Mouse (Mus musculus): ENCODE measurements around the gene Vps18.

Vps18 gene

DNA sequence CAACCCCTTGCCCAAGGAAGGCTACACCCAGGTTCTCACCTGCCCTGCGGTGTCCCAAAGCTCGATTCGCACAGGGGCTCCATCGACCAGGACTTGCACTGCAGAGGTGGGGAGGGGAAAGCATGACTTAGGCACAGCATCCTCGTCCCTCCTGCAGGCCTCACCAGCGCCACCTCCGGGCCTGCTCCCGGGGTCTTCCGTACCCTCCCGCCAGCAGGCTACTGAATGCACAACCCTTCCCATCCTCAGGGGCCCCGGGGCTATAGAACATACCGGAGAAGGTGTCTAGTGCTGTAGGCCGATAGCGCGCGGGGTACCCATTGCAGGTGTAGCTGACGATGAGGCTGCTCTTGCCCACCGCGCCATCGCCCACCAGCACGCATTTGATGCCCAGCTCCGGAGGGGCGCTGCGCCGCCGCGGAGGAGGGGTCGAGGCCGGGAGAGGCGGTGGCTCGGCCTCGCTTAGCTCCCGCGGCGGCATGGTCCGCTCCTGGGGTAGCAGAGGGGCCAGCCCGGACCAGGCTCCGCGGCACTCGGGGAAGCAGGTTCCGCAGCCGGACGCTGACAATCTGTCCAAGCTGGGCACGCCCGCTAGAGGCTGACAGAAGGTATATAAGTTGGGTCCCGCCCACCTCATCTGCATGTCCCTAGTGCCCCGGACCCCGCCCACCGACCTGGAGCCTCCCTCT, 17.8 kb upstream of the Vps18 start, which contains the start of gene Rhov:
TSS of gene Rhov (minus strand) at position 630 of the 689 bp plus-strand sequence.
- ChIA-PET POLR2A (interaction anchor here in 3 of 4 experiments (0.6 to 3.8 kb wide), 18 partner anchors 17 to 245 kb away, joined by 3 to 24 read pairs (median 4); partner anchors contain the start of genes Vps18 (in 3 of the 3), Spint1 (in 2 of the 3), Dnajc17 (in 1 of the 3) and Ino80 (in 1 of the 3)), CTCF (interaction anchor here in 3 of 4 experiments (0.5 to 3.6 kb wide), 16 partner anchors 16 to 249 kb away, joined by 3 to 26 read pairs (median 4); partner anchors contain the start of genes Vps18 (in 2 of the 3) and Dll4 (in 1 of the 3))

DNA sequence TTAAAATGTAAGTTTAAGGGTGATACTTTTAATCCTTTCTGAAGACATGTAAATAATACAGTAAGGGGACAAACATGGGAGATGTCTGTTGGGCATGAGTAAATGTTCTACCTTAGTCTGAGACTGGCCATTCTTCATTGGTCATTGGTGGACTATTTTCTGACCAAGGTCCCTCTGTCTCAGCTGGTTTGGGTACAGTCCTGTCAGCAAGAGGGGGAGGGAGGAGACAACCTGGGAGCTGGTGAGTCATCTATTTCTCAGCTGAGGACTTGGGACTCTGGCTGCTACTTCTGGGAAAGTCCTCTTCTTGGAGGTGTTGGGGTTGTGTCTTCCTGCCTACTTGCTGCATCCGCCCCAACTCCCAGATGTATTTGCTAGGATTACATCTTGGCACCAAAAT, 14.4 kb upstream of the Vps18 start:
- POLR2A ChIA-PET: interaction anchor here in 1 of 4 experiments (0.6 to 1.6 kb wide), 2 partner anchors 19 to 26 kb away, joined by 3 read pairs; no protein-coding TSS in a partner anchor

DNA sequence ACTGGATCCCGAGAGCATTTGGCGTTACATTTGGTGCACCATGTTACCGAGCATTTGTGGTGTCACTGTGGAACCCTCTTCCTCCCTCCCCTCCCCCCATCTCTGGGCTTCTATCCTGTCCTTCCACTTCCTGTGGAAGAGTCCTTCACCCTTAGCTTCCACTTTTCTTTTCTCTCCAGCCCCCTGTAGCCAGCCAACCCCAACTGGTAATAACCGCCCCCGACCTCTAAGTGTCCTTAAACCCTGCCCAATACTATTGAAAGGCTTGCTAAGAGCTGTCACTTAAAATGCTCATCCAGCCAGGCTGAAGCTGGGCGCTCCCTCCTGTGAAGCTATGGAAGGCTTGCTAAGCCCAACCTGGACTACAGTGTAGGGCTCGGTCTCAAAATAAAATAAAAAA, 11.6 kb upstream of the Vps18 start:
- CTCF ChIA-PET: interaction anchor here (0.6 to 1.7 kb wide), 12 partner anchors 11 to 119 kb away, joined by 3 to 13 read pairs (median 4); partner anchors contain the start of gene Vps18 (in 4 of the 4)
- POLR2A ChIA-PET: interaction anchor here (0.6 to 1.9 kb wide), 25 partner anchors 9 to 223 kb away, joined by 3 to 32 read pairs (median 4); partner anchors contain the start of genes Spint1 (in 2 of the 4), Vps18 (in 2 of the 4) and Ino80 (in 1 of the 4)

More for the DNA sequence above, 14.4 kb upstream of the Vps18 start:
- CTCF ChIA-PET: interaction anchor here in 1 of 4 experiments (1.2 kb wide), 1 partner anchor 14 kb away, joined by 4 read pairs; the partner anchor contains the start of gene Vps18

DNA sequence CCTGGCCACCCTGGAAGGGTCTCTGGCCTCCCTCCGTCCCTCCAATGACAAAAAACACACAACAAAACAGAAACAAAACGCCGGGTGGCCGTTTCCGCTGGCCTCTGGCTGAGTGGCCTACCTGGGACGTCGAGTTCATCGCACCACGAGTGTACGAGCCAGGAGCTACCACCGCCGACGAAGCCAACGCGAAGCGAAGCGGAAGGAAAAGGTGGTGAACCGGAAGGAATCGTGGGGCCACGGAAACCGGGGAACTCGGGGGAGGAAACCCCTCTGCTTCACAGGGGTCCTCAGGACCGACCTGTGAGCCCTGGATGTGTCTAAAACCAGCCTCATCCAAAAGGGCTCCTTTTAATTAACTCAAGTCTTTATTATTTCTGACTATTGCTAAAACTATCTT, 10.7 kb upstream of the Vps18 start:
- ChIA-PET CTCF (no interaction called here), POLR2A (interaction anchor here in 2 of 4 experiments (1.1 to 1.5 kb wide), 3 partner anchors 9 to 137 kb away, joined by 4 read pairs; no protein-coding TSS in a partner anchor)

DNA sequence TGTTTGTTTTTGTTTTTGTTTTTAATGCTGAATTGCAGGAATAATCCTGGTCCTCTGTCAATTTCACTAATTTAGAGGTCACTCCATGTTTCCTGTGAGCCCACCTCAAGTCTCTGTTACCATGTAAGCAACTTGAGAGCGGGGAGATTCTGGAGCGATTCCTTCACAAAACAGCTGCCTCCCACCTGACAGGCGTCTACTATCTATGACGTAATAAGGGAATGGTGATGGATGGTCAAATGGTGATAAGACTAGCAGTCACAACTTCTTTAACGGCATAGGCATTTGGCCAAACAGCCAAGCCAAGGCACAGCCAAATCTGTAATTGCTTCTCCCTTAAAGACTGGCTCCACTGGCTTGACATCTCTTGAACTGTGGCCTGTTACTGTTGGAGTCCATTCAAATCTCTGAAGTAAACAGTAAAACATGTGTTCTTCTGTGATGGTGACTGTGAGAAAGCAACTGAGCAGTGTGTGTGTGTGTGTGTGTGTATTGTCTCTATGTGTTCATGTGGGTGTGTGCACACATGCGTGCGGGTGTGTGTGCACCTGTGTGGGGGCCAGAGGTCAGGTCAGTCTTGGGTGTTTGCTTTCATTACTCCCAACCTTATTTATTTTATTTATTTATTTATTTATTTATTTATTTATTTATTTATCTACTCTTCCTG, 6.5 kb upstream of the Vps18 start:
- ChIA-PET CTCF (interaction anchor here in 1 of 4 experiments (0.7 kb wide), 1 partner anchor 210 kb away, joined by 4 read pairs; no protein-coding TSS in a partner anchor), POLR2A (interaction anchor here in 2 of 4 experiments (0.6 to 1.6 kb wide), 2 partner anchors 12 to 154 kb away, joined by 3 to 4 read pairs; no protein-coding TSS in a partner anchor)

DNA sequence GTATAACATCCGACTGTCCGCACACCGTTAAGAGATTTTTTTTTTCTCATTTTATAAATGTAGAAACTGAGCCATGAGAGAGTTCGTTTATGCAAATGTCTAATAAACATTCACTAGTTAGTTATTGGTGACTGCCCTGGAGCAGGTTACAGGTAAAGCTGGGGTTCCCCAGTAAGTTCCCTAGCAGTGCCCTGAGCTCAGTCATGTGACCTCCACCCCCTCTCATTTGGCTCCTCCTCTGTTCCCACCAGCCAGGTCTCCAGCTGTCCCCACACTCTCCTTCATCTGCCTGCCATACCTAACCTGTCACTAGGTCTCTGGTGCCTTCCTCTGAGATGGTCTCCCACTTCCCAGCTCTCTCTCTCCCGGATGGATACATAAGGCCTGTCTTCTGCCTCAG, 1.2 kb upstream of the Vps18 start:
- CTCF ChIA-PET: interaction anchor here (0.5 to 3.6 kb wide), 47 partner anchors 10 to 675 kb away, joined by 3 to 115 read pairs (median 5); partner anchors contain the start of genes Dll4 (in 2 of the 4), Rhov (in 2 of the 4), Chp1 (in 1 of the 4) and Exd1 (in 1 of the 4)

DNA sequence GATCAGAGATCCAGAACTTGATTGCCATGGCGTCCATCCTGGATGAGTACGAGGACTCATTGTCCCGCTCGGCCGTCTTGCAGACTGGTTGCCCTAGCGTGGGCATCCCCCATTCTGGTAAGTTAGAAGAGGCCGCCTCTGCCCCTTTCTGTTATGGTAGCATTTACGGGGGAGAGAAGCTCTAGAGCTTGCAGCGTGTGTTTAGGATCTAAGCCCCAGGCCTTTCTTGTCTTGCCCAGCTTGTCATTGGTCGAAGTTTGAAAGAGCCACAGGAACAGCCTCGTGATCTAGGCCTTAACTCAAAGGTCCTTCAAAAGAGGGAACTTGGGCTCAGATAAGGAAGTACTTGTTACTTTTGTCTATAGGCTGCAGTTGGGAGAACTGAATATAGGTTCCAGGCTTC, 475 bp downstream of the Vps18 start:
- ChIA-PET CTCF (interaction anchor here (0.6 to 3.6 kb wide), 54 partner anchors 9 to 259 kb away, joined by 3 to 115 read pairs (median 5); partner anchors contain the start of genes Dll4 (in 2 of the 4), Rhov (in 2 of the 4), Chp1 (in 1 of the 4) and Exd1 (in 1 of the 4)), POLR2A (interaction anchor here (0.5 to 4.3 kb wide), 49 partner anchors 9 to 387 kb away, joined by 3 to 64 read pairs (median 4); partner anchors contain the start of genes Rhov (in 3 of the 4), Dll4 (in 2 of the 4), Ccdc32 (in 1 of the 4) and Chac1 (in 1 of the 4))

More for the DNA sequence above, 1.2 kb upstream of the Vps18 start:
- POLR2A ChIA-PET: interaction anchor here (0.7 to 4.3 kb wide), 33 partner anchors 10 to 190 kb away, joined by 3 to 64 read pairs (median 6); partner anchors contain the start of genes Rhov (in 3 of the 4), Dll4 (in 2 of the 4), Ino80 (in 1 of the 4) and Spint1 (in 1 of the 4)

DNA sequence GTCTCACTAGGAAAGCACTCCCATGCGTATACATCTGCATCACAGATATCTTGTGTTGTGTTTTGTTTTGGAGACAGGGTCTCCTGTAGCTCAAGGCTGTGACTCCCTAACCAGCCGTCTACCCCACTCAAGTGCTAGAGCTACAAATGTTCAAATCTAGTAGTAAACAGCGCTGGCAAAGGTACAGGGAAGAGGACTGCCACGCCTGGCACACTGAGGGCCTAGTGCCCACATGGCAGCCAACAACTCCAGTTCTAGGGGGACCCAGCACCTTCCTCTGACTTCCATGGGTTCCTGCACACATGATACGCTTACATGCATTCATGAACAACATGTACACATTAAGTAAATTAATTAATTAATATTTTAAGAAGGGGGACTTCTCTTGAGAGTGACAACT, 3.7 kb downstream of the Vps18 start:
- CTCF ChIA-PET: interaction anchor here in 1 of 4 experiments (0.7 kb wide), 1 partner anchor 164 kb away, joined by 6 read pairs; no protein-coding TSS in a partner anchor
- POLR2A ChIA-PET: interaction anchor here in 2 of 4 experiments (0.5 to 1.3 kb wide), 6 partner anchors 15 to 60 kb away, joined by 3 to 7 read pairs (median 3); partner anchors contain the start of gene Chac1 (in 1 of the 2)

DNA sequence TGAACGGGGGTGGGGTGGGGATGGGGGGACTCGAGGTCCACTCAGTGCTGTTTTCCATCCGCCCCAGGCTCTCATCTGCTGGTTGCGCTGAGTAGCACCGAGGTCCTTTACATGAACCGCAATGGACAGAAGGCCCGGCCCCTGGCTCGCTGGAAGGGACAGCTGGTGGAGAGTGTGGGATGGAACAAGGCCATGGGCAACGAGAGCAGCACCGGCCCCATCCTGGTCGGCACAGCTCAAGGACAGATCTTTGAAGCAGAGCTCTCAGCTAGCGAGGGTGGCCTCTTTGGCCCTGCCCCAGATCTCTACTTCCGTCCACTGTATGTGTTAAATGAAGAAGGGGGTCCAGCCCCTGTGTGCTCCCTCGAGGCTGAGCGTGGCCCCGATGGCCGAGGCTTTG, 4.3 kb downstream of the Vps18 start:
- ChIA-PET CTCF (no interaction called here), POLR2A (interaction anchor here in 2 of 4 experiments (0.9 to 1.2 kb wide), 2 partner anchors 16 to 19 kb away, joined by 3 read pairs; no protein-coding TSS in a partner anchor)

DNA sequence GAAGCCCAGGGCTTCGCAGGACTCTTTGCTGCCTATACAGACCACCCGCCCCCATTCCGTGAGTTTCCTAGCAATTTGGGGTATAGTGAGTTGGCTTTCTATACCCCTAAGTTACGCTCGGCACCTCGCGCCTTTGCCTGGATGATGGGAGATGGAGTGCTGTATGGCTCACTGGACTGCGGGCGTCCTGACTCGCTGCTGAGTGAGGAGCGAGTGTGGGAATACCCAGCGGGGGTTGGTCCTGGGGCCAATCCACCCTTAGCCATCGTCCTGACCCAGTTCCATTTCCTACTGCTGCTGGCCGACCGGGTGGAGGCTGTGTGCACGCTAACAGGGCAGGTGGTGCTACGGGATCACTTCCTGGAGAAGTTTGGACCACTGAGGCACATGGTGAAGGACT, 4.8 kb downstream of the Vps18 start:
- ChIA-PET CTCF (interaction anchor here in 1 of 4 experiments (1.4 kb wide), 2 partner anchors 42 to 219 kb away, joined by 4 to 5 read pairs; no protein-coding TSS in a partner anchor), POLR2A (interaction anchor here in 2 of 4 experiments (0.9 to 1.6 kb wide), 4 partner anchors 16 to 90 kb away, joined by 3 to 6 read pairs (median 4); no protein-coding TSS in a partner anchor)

DNA sequence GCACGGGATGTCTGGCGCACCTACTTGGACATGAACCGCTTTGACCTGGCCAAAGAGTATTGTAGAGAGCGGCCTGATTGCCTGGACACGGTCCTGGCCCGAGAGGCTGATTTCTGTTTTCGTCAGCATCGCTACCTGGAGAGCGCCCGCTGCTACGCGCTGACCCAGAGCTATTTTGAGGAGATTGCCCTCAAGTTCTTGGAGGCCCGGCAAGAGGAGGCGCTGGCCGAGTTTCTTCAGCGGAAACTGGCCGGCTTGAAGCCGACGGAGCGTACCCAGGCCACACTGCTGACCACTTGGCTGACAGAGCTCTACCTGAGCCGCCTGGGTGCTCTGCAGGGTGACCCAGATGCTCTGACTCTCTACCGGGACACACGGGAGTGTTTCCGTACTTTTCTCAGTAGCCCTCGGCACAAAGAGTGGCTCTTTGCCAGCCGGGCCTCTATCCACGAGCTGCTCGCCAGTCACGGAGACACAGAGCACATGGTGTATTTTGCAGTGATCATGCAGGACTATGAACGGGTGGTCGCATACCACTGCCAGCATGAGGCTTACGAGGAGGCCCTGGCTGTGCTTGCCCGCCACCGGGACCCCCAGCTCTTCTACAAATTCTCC, 5.3 kb downstream of the Vps18 start:
- POLR2A ChIA-PET: interaction anchor here in 3 of 4 experiments (0.7 to 1.9 kb wide), 16 partner anchors 9 to 184 kb away, joined by 3 to 6 read pairs (median 4); partner anchors contain the start of genes Ino80 (in 2 of the 3) and Dll4 (in 1 of the 3)
- CTCF ChIA-PET: interaction anchor here in 3 of 4 experiments (0.9 to 1.6 kb wide), 5 partner anchors 23 to 218 kb away, joined by 3 to 5 read pairs (median 4); partner anchors contain the start of gene Rhov (in 1 of the 3)

DNA sequence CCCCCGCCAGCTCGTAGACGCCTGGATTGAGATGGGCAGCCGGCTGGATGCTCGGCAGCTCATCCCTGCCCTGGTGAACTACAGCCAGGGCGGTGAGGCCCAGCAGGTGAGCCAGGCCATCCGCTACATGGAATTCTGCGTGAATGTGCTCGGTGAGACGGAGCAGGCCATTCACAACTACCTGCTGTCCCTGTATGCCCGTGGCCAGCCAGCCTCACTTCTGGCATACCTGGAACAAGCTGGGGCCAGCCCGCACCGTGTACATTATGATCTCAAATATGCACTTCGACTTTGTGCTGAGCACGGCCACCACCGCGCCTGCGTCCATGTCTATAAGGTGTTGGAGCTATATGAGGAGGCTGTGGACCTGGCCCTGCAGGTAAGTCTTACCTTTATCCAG, 5.9 kb downstream of the Vps18 start:
- CTCF ChIA-PET: interaction anchor here (0.5 to 1.6 kb wide), 7 partner anchors 24 to 231 kb away, joined by 3 to 5 read pairs (median 4); partner anchors contain the start of gene Rhov (in 1 of the 4)
- POLR2A ChIA-PET: interaction anchor here in 3 of 4 experiments (0.5 to 1.9 kb wide), 19 partner anchors 9 to 183 kb away, joined by 3 to 6 read pairs (median 3); partner anchors contain the start of genes Ino80 (in 2 of the 3) and Dll4 (in 1 of the 3)

DNA sequence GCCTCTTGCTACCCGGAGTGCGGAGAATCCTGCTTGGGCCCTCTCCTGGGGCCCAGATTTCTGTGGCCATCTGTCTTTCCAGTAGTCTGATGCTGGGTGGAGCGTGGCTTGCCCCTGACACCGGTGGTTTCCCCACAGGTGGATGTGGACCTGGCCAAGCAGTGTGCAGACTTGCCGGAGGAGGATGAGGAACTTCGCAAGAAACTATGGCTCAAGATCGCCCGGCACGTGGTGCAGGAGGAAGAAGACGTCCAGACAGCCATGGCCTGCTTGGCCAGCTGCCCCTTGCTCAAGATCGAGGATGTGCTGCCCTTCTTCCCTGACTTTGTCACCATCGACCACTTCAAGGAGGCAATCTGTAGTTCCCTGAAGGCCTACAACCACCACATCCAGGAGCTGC, 8.2 kb downstream of the Vps18 start:
- CTCF ChIA-PET: interaction anchor here (0.6 to 4.4 kb wide), 12 partner anchors 8 to 218 kb away, joined by 3 to 37 read pairs (median 13); partner anchors contain the start of gene Vps18 (in 4 of the 4)
- POLR2A ChIA-PET: interaction anchor here in 2 of 4 experiments (0.8 to 4.8 kb wide), 10 partner anchors 8 to 181 kb away, joined by 3 to 45 read pairs (median 4); partner anchors contain the start of genes Vps18 (in 2 of the 2), Dll4 (in 1 of the 2) and Ino80 (in 1 of the 2)

DNA sequence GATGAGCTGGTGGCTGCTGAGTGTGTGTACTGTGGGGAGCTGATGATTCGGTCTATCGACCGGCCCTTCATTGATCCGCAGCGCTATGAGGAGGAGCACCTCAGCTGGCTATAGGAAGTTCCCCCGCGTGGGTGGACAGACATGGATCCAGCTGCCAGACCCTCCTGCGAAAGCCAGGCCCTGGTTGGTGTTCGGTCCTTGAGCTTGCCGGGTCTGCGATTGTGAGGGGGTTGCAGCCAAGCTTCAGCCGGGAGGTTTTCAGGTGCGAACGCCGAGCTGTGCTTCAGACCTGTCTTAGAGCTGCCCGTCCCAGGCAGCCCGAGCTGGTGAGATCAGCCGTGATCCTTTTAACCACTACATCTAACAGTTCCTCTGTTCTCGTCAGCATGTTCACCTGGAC, 9.0 kb downstream of the Vps18 start:
- ChIA-PET CTCF (interaction anchor here (0.5 to 4.4 kb wide), 24 partner anchors 9 to 217 kb away, joined by 3 to 37 read pairs (median 6); partner anchors contain the start of genes Vps18 (in 4 of the 4) and Rhov (in 1 of the 4)), POLR2A (interaction anchor here in 3 of 4 experiments (0.6 to 4.8 kb wide), 18 partner anchors 9 to 219 kb away, joined by 3 to 45 read pairs (median 4); partner anchors contain the start of genes Vps18 (in 2 of the 3), Chac1 (in 1 of the 3), Dll4 (in 1 of the 3) and Ino80 (in 1 of the 3))

DNA sequence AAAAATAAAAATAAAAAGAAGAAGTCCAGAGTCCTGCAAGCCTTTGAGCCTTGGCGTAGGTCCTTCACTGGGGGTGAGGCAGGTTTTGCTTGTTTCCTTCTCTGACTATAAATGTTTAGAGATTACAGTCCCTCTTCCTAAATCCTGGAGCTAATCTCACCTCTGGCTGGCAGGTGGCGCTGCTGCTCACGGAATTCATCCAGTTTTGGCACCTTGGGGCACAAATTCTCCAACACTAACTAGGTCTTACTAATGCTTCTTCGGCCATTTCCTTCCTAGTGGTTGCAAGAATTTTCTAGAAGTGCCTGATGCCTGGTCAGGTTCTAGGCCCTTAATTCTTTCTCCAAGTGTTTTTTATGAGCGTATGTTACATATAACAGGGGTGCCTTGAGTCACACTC, 9.8 kb downstream of the Vps18 start:
- POLR2A ChIA-PET: interaction anchor here in 3 of 4 experiments (0.6 to 4.8 kb wide), 23 partner anchors 9 to 367 kb away, joined by 3 to 45 read pairs (median 4); partner anchors contain the start of genes Vps18 (in 3 of the 3), Ino80 (in 2 of the 3) and Chac1 (in 1 of the 3)

DNA sequence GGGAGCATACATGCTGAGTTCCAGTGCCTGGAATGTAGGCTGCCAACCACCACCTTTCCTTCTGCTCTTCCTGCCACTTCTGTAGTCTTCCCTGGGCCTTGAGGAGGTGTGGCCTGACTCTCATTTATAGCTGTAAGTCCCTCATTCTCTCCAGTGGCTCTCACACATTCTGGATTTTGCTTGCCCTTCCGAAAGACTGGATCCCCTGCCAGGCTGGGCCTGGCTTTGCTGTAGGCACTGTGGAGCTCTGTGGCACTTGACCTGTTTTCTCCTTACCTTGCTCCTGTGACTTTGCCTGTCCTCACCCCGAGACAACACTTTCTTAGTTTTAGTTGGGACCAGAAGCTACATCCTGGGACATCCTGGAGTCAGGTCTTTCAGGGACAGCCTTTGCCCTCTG, 10.3 kb downstream of the Vps18 start:
- CTCF ChIA-PET: interaction anchor here (0.5 to 4.4 kb wide), 44 partner anchors 9 to 313 kb away, joined by 3 to 37 read pairs (median 4); partner anchors contain the start of genes Vps18 (in 4 of the 4), Dll4 (in 2 of the 4), Chac1 (in 1 of the 4) and Rhov (in 1 of the 4)
- POLR2A ChIA-PET: interaction anchor here in 3 of 4 experiments (0.6 to 4.8 kb wide), 25 partner anchors 8 to 366 kb away, joined by 3 to 45 read pairs (median 5); partner anchors contain the start of genes Vps18 (in 3 of the 3), Ino80 (in 2 of the 3) and Chac1 (in 1 of the 3)

More for the DNA sequence above, 9.8 kb downstream of the Vps18 start:
- CTCF ChIA-PET: interaction anchor here (0.6 to 4.4 kb wide), 41 partner anchors 9 to 313 kb away, joined by 3 to 37 read pairs (median 4); partner anchors contain the start of genes Vps18 (in 4 of the 4), Dll4 (in 2 of the 4) and Chac1 (in 1 of the 4)

All from embryonic stem cell, embryonic (primary cell).